Comparison of ENCODE assay signal across 1 mouse cellular context in genomic region chr7:118122235-118122634, GRCm38 (mm10).
TF ChIP-seq lines count a peak whose summit lies in the region.

No protein-coding gene starts in this region.

TF ChIP-seq in CH12.LX, 34 proteins besides CTCF, POLR2A, EP300 and RAD21 (continued from another document):
- TF ChIP-seq PAX5 (IDR thresholded peaks at IDR 0.05; ENCODE audit: low read length) (no peak), ELF1 (IDR thresholded peaks at IDR 0.05; ENCODE audit: low read depth, low read length) (no peak), UBTF (IDR thresholded peaks at IDR 0.05; ENCODE audit: low read depth, low read length) (no peak), GABPA (IDR thresholded peaks at IDR 0.05; ENCODE audit: insufficient replicate concordance, low read depth, low read length) (no peak), POLR2AphosphoS2 (IDR thresholded peaks at IDR 0.05; ENCODE audit: low read depth, low read length) (no peak), IRF4 (IDR thresholded peaks at IDR 0.05; ENCODE audit: low read depth, low read length) (no peak), MAFK (IDR thresholded peaks at IDR 0.05; ENCODE audit: insufficient replicate concordance, low read length) (no peak), KAT2A (IDR thresholded peaks at IDR 0.05; ENCODE audit: insufficient replicate concordance, low read length) (no peak)
